Mouse (Mus musculus) brain, embryonic 14.5 days (tissue): ENCODE measurements at regions not wholly inside any gene's neighbourhood (a gene's known extent, or its start where the extent isn't known, plus 50 kb on each side); places are given as distances from the start of the nearest gene placed in this dataset.

Experiments used
- DNase-seq: peaks from one replicate; pipeline ENCODE4 v3.0.0-alpha.2; 2011; ENCODE audit warnings: low read depth
- CTCF ChIP-seq: fragments of 200-500 bp; IDR thresholded peaks from 2 replicates; pipeline ENCODE4 v1.5.1; 2012; ENCODE audit warnings: inconsistent platforms, mild to moderate bottlenecking, moderate library complexity, borderline replicate concordance; ENCODE audit not compliant: insufficient read depth, insufficient read length; ENCODE audit errors: extremely low read depth
- POLR2A ChIP-seq: fragments of 200-500 bp; IDR thresholded peaks from 2 replicates; pipeline ENCODE4 v1.6.1; 2012; ENCODE audit warnings: mild to moderate bottlenecking, inconsistent platforms, borderline replicate concordance; ENCODE audit not compliant: poor library complexity, insufficient read depth, insufficient read length, severe bottlenecking; ENCODE audit errors: extremely low read depth

- no peak for TF ChIP-seq CTCF
- no peak for TF ChIP-seq POLR2A
- no peak for DNase-seq
Measured at GRCm38 (mm10) chr13:35328320-35328719, 301.4 kb upstream of the Eci2 start.

- TF ChIP-seq CTCF, result no peak
- TF ChIP-seq POLR2A, result no peak
- no peak for DNase-seq
Measured at GRCm38 (mm10) chr13:35330926-35331325, 304.0 kb upstream of the Eci2 start.

- TF ChIP-seq CTCF, result no peak
- TF ChIP-seq POLR2A, result no peak
- peak; percentile 77 for DNase-seq
Measured at GRCm38 (mm10) chr13:35345507-35346129, 314.0 kb upstream of the Cdyl start.

- peak; percentile 67 for DNase-seq
- no peak for TF ChIP-seq CTCF
Measured at GRCm38 (mm10) chr13:35348283-35348682, 311.4 kb upstream of the Cdyl start.

GRCm38 (mm10) chr13:35359345-35359744, 300.3 kb upstream of the Cdyl start:
- no peak for TF ChIP-seq CTCF
- TF ChIP-seq POLR2A, result no peak
- DNase-seq, result no peak

GRCm38 (mm10) chr13:35377487-35377886, 282.1 kb upstream of the Cdyl start:
- TF ChIP-seq CTCF, result no peak
- TF ChIP-seq POLR2A, result no peak
- no peak for DNase-seq

- TF ChIP-seq POLR2A (no peak), CTCF (no peak)
- no peak for DNase-seq
Measured at GRCm38 (mm10) chr13:35379500-35379899, 280.1 kb upstream of the Cdyl start.

GRCm38 (mm10) chr13:35380224-35381009, 279.2 kb upstream of the Cdyl start:
- TF ChIP-seq CTCF, result no peak
- TF ChIP-seq POLR2A, result no peak
- no peak for DNase-seq

GRCm38 (mm10) chr13:35381641-35382040, 278.0 kb upstream of the Cdyl start:
- DNase-seq, result no peak
- TF ChIP-seq CTCF, result no peak
- no peak for TF ChIP-seq POLR2A

- no peak for DNase-seq
- TF ChIP-seq CTCF (no peak), POLR2A (no peak)
Measured at GRCm38 (mm10) chr13:35383000-35383623, 276.5 kb upstream of the Cdyl start.

- TF ChIP-seq CTCF (no peak), POLR2A (no peak)
- peak; percentile 23 for DNase-seq
Measured at GRCm38 (mm10) chr13:35383624-35384018, 276.0 kb upstream of the Cdyl start.
